Mouse (Mus musculus) intestine, postnatal 0 days (tissue): ENCODE measurements at regions not wholly inside any gene's neighbourhood (a gene's known extent, or its start where the extent isn't known, plus 50 kb on each side); places are given as distances from the start of the nearest gene placed in this dataset.

Source experiments
- ATAC-seq: fragments of 200-750 bp; cut with Nextera tagmentation; 2 replicates; pipeline ENCODE4 v1.8.0; 2017; ENCODE audit warnings: mild to moderate bottlenecking, moderate TSS enrichment, moderate library complexity
- H3K27ac ChIP-seq: fragments of 300-500 bp; sonication (generic); 2 replicates; pipeline ENCODE4 v1.5.1; 2014; ENCODE audit warnings: mild to moderate bottlenecking, low read depth, low read length, moderate library complexity
- H3K27me3 ChIP-seq: fragments of 300-500 bp; sonication (generic); replicated peaks from 2 replicates; pipeline ENCODE4 v1.6.1; 2014; ENCODE audit warnings: low read length, mixed read lengths; ENCODE audit not compliant: control insufficient read depth, insufficient read depth
- H3K36me3 ChIP-seq: fragments of 300-500 bp; sonication (generic); 2 replicates; pipeline ENCODE4 v1.6.1; 2014; ENCODE audit warnings: mild to moderate bottlenecking, moderate library complexity; ENCODE audit not compliant: control insufficient read depth, insufficient read depth
- H3K4me1 ChIP-seq: fragments of 300-500 bp; sonication (generic); replicated peaks from 2 replicates; pipeline ENCODE4 v1.6.1; 2014; ENCODE audit warnings: antibody characterized with exemption, low read length, mixed read lengths; ENCODE audit not compliant: control insufficient read depth, insufficient read depth
- H3K4me2 ChIP-seq: fragments of 300-500 bp; sonication (generic); replicated peaks from 2 replicates; pipeline ENCODE4 v1.6.1; 2014; ENCODE audit warnings: low read depth, mild to moderate bottlenecking, moderate library complexity
- H3K4me3 ChIP-seq: fragments of 300-500 bp; sonication (generic); 2 replicates; pipeline ENCODE4 v1.5.1; 2014; ENCODE audit warnings: low read depth, low read length
- H3K9ac ChIP-seq: fragments of 300-500 bp; sonication (generic); 2 replicates; pipeline ENCODE4 v1.6.1; 2014; ENCODE audit warnings: mild to moderate bottlenecking, low read depth, low read length
- H3K9me3 ChIP-seq: fragments of 300-500 bp; sonication (generic); 2 replicates; pipeline ENCODE4 v1.6.1; 2016; ENCODE audit warnings: mixed run types; ENCODE audit not compliant: control insufficient read depth
- CTCF ChIP-seq: sonication (generic); IDR thresholded peaks from 2 replicates; pipeline ENCODE4 v1.5.1; 2016; ENCODE audit warnings: low read depth, mild to moderate bottlenecking, control low read depth, antibody characterized with exemption, moderate library complexity
- WGBS: fragments of 180-500 bp; shearing (Covaris S2); extraction: QIAGEN DNeasy Blood & Tissue Kit; methylation state at CpG from one replicate; pipeline ENCODE4 v1.1.7; 2014; 5-methylcytosine and 5-hydroxymethylcytosine counted together

- no peak for TF ChIP-seq CTCF
- no peak for ATAC-seq
- 62% methylated on average over 1 of the region's 1 CpGs for WGBS
Observed at GRCm38 (mm10) chr4:71357626-71358025, 400.1 kb downstream of the Gm11232 start.

GRCm38 (mm10) chr4:71356714-71357113, 401.1 kb downstream of the Gm11232 start:
- Histone ChIP-seq H3K9me3 (no peaks in the 10 kb centered on the region), H3K36me3 (no peaks in the 10 kb centered on the region), H3K9ac (no peak overlapping the region), H3K4me3 (no peak overlapping the region), H3K27ac (no peak overlapping the region), H3K27me3 (no peaks in the 10 kb centered on the region), H3K4me2 (no peak overlapping the region), H3K4me1 (0 out of 2 replicates have a peak, but pooled peaks cover 4% of the 10 kb centered on the region)
- no peak for TF ChIP-seq CTCF
- ATAC-seq = no peak
- 30% methylated on average over 1 of the region's 1 CpGs for WGBS

More at GRCm38 (mm10) chr4:71357626-71358025, 400.1 kb downstream of the Gm11232 start:
- Histone ChIP-seq H3K9me3 (no peaks in the 10 kb centered on the region), H3K4me2 (no peak overlapping the region), H3K4me3 (no peak overlapping the region), H3K27me3 (no peaks in the 10 kb centered on the region), H3K36me3 (no peaks in the 10 kb centered on the region), H3K9ac (no peak overlapping the region), H3K27ac (no peak overlapping the region), H3K4me1 (0 out of 2 replicates have a peak, but pooled peaks cover 4% of the 10 kb centered on the region)

GRCm38 (mm10) chr4:71356310-71356709, 401.5 kb downstream of the Gm11232 start:
- ATAC-seq = peak; percentile 84
- Histone ChIP-seq H3K4me1 (0 out of 2 replicates have a peak, but pooled peaks cover 4% of the 10 kb centered on the region), H3K9me3 (no peaks in the 10 kb centered on the region), H3K4me3 (no peak overlapping the region), H3K27me3 (no peaks in the 10 kb centered on the region), H3K27ac (no peak overlapping the region), H3K4me2 (no peak overlapping the region), H3K9ac (no peak overlapping the region), H3K36me3 (no peaks in the 10 kb centered on the region)
- no peak for TF ChIP-seq CTCF
- WGBS = 28% methylated on average over 1 of the region's 1 CpGs

- H3K9ac ChIP-seq = no peak overlapping the region
- H3K36me3 ChIP-seq = no peaks in the 10 kb centered on the region
- H3K9me3 ChIP-seq = no peaks in the 10 kb centered on the region
- WGBS = 25% methylated on average over 2 of the region's 2 CpGs
- ATAC-seq = peak; percentile 73
- H3K4me2 ChIP-seq = no peak overlapping the region
- no peak overlapping the region for H3K4me3 ChIP-seq
- no peak for TF ChIP-seq CTCF
- 0 out of 2 replicates have a peak, but pooled peaks cover 4% of the 10 kb centered on the region for H3K4me1 ChIP-seq
- no peak overlapping the region for H3K27ac ChIP-seq
- H3K27me3 ChIP-seq = no peaks in the 10 kb centered on the region
Observed at GRCm38 (mm10) chr4:71351880-71352279, 405.9 kb downstream of the Gm11232 start.

- WGBS = 89% methylated on average over 3 of the region's 3 CpGs
- H3K4me1 ChIP-seq = no peaks in the 10 kb centered on the region
- H3K27me3 ChIP-seq = no peaks in the 10 kb centered on the region
- no peak overlapping the region for H3K27ac ChIP-seq
- ATAC-seq = no peak
- no peaks in the 10 kb centered on the region for H3K9me3 ChIP-seq
- no peak overlapping the region for H3K9ac ChIP-seq
- no peak for TF ChIP-seq CTCF
- no peak overlapping the region for H3K4me3 ChIP-seq
- H3K36me3 ChIP-seq = no peaks in the 10 kb centered on the region
- no peak overlapping the region for H3K4me2 ChIP-seq
Observed at GRCm38 (mm10) chr4:71343068-71343467, 414.7 kb downstream of the Gm11232 start.

- no peaks in the 10 kb centered on the region for H3K4me1 ChIP-seq
- H3K9me3 ChIP-seq = no peaks in the 10 kb centered on the region
- no peak for TF ChIP-seq CTCF
- no peak overlapping the region for H3K4me2 ChIP-seq
- no peak overlapping the region for H3K4me3 ChIP-seq
- H3K27ac ChIP-seq = no peak overlapping the region
- no peaks in the 10 kb centered on the region for H3K36me3 ChIP-seq
- ATAC-seq = peak; percentile 59
- no peaks in the 10 kb centered on the region for H3K27me3 ChIP-seq
- H3K9ac ChIP-seq = no peak overlapping the region
- 13% methylated on average over 1 of the region's 1 CpGs for WGBS
Observed at GRCm38 (mm10) chr4:71338582-71338981, 419.2 kb downstream of the Gm11232 start.

GRCm38 (mm10) chr4:71332672-71333071, 425.1 kb downstream of the Gm11232 start:
- TF ChIP-seq CTCF = no peak
- WGBS = 78% methylated on average over 3 of the region's 3 CpGs
- no peaks in the 10 kb centered on the region for H3K36me3 ChIP-seq
- H3K4me3 ChIP-seq = no peak overlapping the region
- no peak overlapping the region for H3K27ac ChIP-seq
- H3K9ac ChIP-seq = no peak overlapping the region
- H3K4me2 ChIP-seq = no peak overlapping the region
- no peak for ATAC-seq
- no peaks in the 10 kb centered on the region for H3K4me1 ChIP-seq
- H3K27me3 ChIP-seq = no peaks in the 10 kb centered on the region
- H3K9me3 ChIP-seq = no peaks in the 10 kb centered on the region
